Mouse (Mus musculus): ENCODE measurements at regions not wholly inside any gene's neighbourhood (a gene's known extent, or its start where the extent isn't known, plus 50 kb on each side); places are given as distances from the start of the nearest gene placed in this dataset.

DNA sequence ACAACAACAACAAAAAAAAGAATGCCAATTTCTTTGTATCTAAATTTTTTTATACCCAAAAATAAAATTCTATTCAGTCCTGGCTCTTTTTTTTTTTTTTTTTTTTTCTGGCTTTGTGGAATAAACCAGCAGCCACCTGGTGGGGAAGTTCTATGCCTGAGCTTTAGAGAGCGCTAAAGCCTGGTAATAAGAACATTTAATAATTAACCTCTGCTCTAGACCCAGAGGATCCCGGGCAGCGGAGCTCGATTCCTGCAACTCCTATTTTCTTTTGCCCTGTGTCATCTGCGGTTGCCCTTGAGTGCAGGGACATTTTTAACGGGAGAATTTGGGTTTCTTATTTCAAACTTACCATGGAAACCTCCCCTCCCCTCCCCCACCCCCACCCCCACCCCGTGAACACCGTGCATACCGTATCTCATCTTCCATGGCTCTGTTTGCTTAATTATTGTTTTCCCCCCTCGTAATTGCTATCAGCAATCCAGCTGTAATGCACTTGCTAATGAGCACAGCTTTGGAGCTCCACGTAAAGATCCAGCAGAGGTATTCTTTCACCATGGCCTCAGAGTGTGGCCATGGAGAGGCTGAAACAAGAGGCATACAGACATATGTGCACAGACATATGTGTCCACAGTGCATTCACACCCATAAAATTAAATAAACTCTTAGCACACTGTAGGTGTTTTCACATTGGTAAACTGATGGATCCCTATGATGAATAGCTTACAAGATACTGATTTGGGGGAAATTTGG is 62.8 kb upstream of the Gpr12 start:
- H3K9ac ChIP-seq (ENCODE audit: low read depth, poor library complexity, severe bottlenecking), result no peak overlapping the region
- H3K27ac ChIP-seq (ENCODE audit: insufficient read depth, low read length), result no peak overlapping the region
- TF ChIP-seq POLR2A (IDR thresholded peaks at IDR 0.05; ENCODE audit: insufficient read depth, low read length) (no peak), EP300 (IDR thresholded peaks at IDR 0.05; ENCODE audit: insufficient read depth, low read depth, low read length) (no peak), CTCF (IDR thresholded peaks at IDR 0.05; ENCODE audit: low read depth, low read length) (no peak)
- H3K36me3 ChIP-seq (ENCODE audit: control insufficient read depth, insufficient read depth, low read length, poor library complexity, severe bottlenecking), result no peaks in the 10 kb centered on the region
- no peaks in the 10 kb centered on the region for H3K4me1 ChIP-seq (ENCODE audit: control insufficient read depth, insufficient read depth, low read length)
- H3K4me3 ChIP-seq (ENCODE audit: low read depth, low read length), result no peak overlapping the region
- H3K27me3 ChIP-seq (ENCODE audit: control insufficient read depth, insufficient read depth, low read length, poor library complexity, severe bottlenecking), result no peaks in the 10 kb centered on the region
- H3K9me3 ChIP-seq (replicated peaks; ENCODE audit: control insufficient read depth, insufficient read depth, low read length, poor library complexity, severe bottlenecking), result peaks cover 3% of the 10 kb centered on the region

- no peak overlapping the region for H3K27ac ChIP-seq (ENCODE audit: insufficient read depth, low read length)
- no peak overlapping the region for H3K4me3 ChIP-seq (ENCODE audit: low read depth, low read length)
- H3K9me3 ChIP-seq (replicated peaks; ENCODE audit: control insufficient read depth, insufficient read depth, low read length, poor library complexity, severe bottlenecking), result no peaks in the 10 kb centered on the region
- no peaks in the 10 kb centered on the region for H3K4me1 ChIP-seq (ENCODE audit: control insufficient read depth, insufficient read depth, low read length)
- H3K27me3 ChIP-seq (ENCODE audit: control insufficient read depth, insufficient read depth, low read length, poor library complexity, severe bottlenecking), result no peaks in the 10 kb centered on the region
- no peak for TF ChIP-seq EP300 (IDR thresholded peaks at IDR 0.05; ENCODE audit: insufficient read depth, low read depth, low read length)
- no peak for TF ChIP-seq POLR2A (IDR thresholded peaks at IDR 0.05; ENCODE audit: insufficient read depth, low read length)
- no peak for TF ChIP-seq CTCF (IDR thresholded peaks at IDR 0.05; ENCODE audit: low read depth, low read length)
- H3K9ac ChIP-seq (ENCODE audit: low read depth, poor library complexity, severe bottlenecking), result no peak overlapping the region
- H3K36me3 ChIP-seq (ENCODE audit: control insufficient read depth, insufficient read depth, low read length, poor library complexity, severe bottlenecking), result no peaks in the 10 kb centered on the region
These were observed 59.5 kb upstream of the Gpr12 start for GRCm38 (mm10) chr5:146644499-146644898.

DNA sequence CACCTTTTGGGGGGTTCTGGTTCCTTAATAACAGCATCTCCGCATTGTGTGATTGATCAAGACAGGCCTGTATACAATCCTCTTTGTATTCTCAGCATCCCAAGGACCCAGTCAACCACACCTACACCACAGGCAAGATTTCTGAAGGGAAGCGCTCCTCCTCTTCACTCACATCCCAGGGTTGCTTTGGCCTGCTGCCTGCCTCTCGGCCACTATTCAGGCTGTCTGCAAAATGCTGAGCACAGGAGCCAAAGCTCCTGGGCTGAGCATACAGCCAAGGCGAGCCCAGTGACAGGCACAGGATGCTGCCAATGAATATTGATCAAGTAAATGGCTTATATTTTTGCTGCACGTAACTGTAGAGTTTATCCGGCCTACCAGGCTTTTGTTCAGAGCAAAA is 56.9 kb upstream of the Gpr12 start:
- Histone ChIP-seq H3K9ac (ENCODE audit: low read depth, poor library complexity, severe bottlenecking) (no peak overlapping the region), H3K27ac (ENCODE audit: insufficient read depth, low read length) (no peak overlapping the region), H3K4me1 (ENCODE audit: control insufficient read depth, insufficient read depth, low read length) (no peaks in the 10 kb centered on the region), H3K36me3 (ENCODE audit: control insufficient read depth, insufficient read depth, low read length, poor library complexity, severe bottlenecking) (no peaks in the 10 kb centered on the region), H3K27me3 (ENCODE audit: control insufficient read depth, insufficient read depth, low read length, poor library complexity, severe bottlenecking) (no peaks in the 10 kb centered on the region), H3K9me3 (replicated peaks; ENCODE audit: control insufficient read depth, insufficient read depth, low read length, poor library complexity, severe bottlenecking) (peaks cover 5% of the 10 kb centered on the region), H3K4me3 (ENCODE audit: low read depth, low read length) (no peak overlapping the region)
- no peak for TF ChIP-seq CTCF (IDR thresholded peaks at IDR 0.05; ENCODE audit: low read depth, low read length)
- TF ChIP-seq POLR2A (IDR thresholded peaks at IDR 0.05; ENCODE audit: insufficient read depth, low read length), result no peak
- TF ChIP-seq EP300 (IDR thresholded peaks at IDR 0.05; ENCODE audit: insufficient read depth, low read depth, low read length), result no peak

DNA sequence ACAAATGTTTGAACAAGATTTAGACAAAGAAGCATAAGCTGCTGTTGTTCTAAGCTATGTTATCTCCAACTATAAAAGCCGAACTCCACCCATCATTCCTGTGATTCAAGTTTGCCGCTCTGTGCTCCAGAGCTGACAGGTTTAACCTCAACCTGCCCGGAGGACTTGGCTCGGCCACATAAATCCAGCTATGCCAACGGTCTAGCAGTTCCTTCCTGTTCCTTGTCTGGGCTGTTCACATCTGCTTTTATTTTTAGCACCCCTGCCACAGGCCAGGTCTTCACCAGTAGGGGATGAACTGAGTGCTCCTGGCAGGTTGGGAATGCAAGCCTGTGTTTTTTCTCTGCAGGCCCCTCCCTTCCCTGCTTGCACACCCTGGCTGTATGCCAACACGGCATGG is 51.8 kb upstream of the Gpr12 start:
- Histone ChIP-seq H3K9me3 (replicated peaks; ENCODE audit: control insufficient read depth, insufficient read depth, low read length, poor library complexity, severe bottlenecking) (peaks cover 5% of the 10 kb centered on the region), H3K4me1 (ENCODE audit: control insufficient read depth, insufficient read depth, low read length) (no peaks in the 10 kb centered on the region), H3K4me3 (ENCODE audit: low read depth, low read length) (no peak overlapping the region), H3K27ac (ENCODE audit: insufficient read depth, low read length) (no peak overlapping the region), H3K27me3 (ENCODE audit: control insufficient read depth, insufficient read depth, low read length, poor library complexity, severe bottlenecking) (no peaks in the 10 kb centered on the region), H3K36me3 (ENCODE audit: control insufficient read depth, insufficient read depth, low read length, poor library complexity, severe bottlenecking) (no peaks in the 10 kb centered on the region), H3K9ac (ENCODE audit: low read depth, poor library complexity, severe bottlenecking) (no peak overlapping the region)
- TF ChIP-seq CTCF (IDR thresholded peaks at IDR 0.05; ENCODE audit: low read depth, low read length), result no peak
- TF ChIP-seq POLR2A (IDR thresholded peaks at IDR 0.05; ENCODE audit: insufficient read depth, low read length), result no peak
- no peak for TF ChIP-seq EP300 (IDR thresholded peaks at IDR 0.05; ENCODE audit: insufficient read depth, low read depth, low read length)

All from ES-Bruce4 (cell line).